Mouse (Mus musculus): ENCODE measurements around the gene Srrt. TPM values are rescaled to one million over a fixed set of nuclear protein-coding genes. Genes with fewer than 3 reads are reported as not detected.

The Srrt gene
- polyA plus RNA-seq, 1 experiment: 121 TPM

GRCm38 (mm10) chr5:137346388-137346787, 38.9 kb upstream of the Srrt start:
- Histone ChIP-seq H3K36me3 (ENCODE audit: control insufficient read depth, insufficient read depth, low read length, poor library complexity, severe bottlenecking) (no peaks in the 10 kb centered on the region), H3K4me3 (ENCODE audit: low read depth, low read length) (no peak overlapping the region), H3K9me3 (replicated peaks; ENCODE audit: control insufficient read depth, insufficient read depth, low read length, poor library complexity, severe bottlenecking) (no peaks in the 10 kb centered on the region), H3K27ac (ENCODE audit: insufficient read depth, low read length) (no peak overlapping the region), H3K9ac (ENCODE audit: low read depth, poor library complexity, severe bottlenecking) (no peak overlapping the region), H3K27me3 (ENCODE audit: control insufficient read depth, insufficient read depth, low read length, poor library complexity, severe bottlenecking) (no peaks in the 10 kb centered on the region), H3K4me1 (ENCODE audit: control insufficient read depth, insufficient read depth, low read length) (no peaks in the 10 kb centered on the region)
- TF ChIP-seq EP300 (IDR thresholded peaks at IDR 0.05; ENCODE audit: insufficient read depth, low read depth, low read length) (no peak), CTCF (IDR thresholded peaks at IDR 0.05; ENCODE audit: low read depth, low read length) (no peak), POLR2A (IDR thresholded peaks at IDR 0.05; ENCODE audit: insufficient read depth, low read length) (no peak)

GRCm38 (mm10) chr5:137345821-137346220, 38.3 kb upstream of the Srrt start:
- Histone ChIP-seq H3K4me3 (ENCODE audit: low read depth, low read length) (no peak overlapping the region), H3K36me3 (ENCODE audit: control insufficient read depth, insufficient read depth, low read length, poor library complexity, severe bottlenecking) (no peaks in the 10 kb centered on the region), H3K4me1 (ENCODE audit: control insufficient read depth, insufficient read depth, low read length) (no peaks in the 10 kb centered on the region), H3K27ac (ENCODE audit: insufficient read depth, low read length) (no peak overlapping the region), H3K9ac (ENCODE audit: low read depth, poor library complexity, severe bottlenecking) (no peak overlapping the region), H3K27me3 (ENCODE audit: control insufficient read depth, insufficient read depth, low read length, poor library complexity, severe bottlenecking) (no peaks in the 10 kb centered on the region), H3K9me3 (replicated peaks; ENCODE audit: control insufficient read depth, insufficient read depth, low read length, poor library complexity, severe bottlenecking) (no peaks in the 10 kb centered on the region)
- no peak for TF ChIP-seq EP300 (IDR thresholded peaks at IDR 0.05; ENCODE audit: insufficient read depth, low read depth, low read length)
- no peak for TF ChIP-seq POLR2A (IDR thresholded peaks at IDR 0.05; ENCODE audit: insufficient read depth, low read length)
- no peak for TF ChIP-seq CTCF (IDR thresholded peaks at IDR 0.05; ENCODE audit: low read depth, low read length)

- no peak overlapping the region for H3K9ac ChIP-seq (ENCODE audit: low read depth, poor library complexity, severe bottlenecking)
- TF ChIP-seq EP300 (IDR thresholded peaks at IDR 0.05; ENCODE audit: insufficient read depth, low read depth, low read length) (no peak), POLR2A (IDR thresholded peaks at IDR 0.05; ENCODE audit: insufficient read depth, low read length) (no peak), CTCF (IDR thresholded peaks at IDR 0.05; ENCODE audit: low read depth, low read length) (no peak)
Measured at GRCm38 (mm10) chr5:137343869-137344268, 36.4 kb upstream of the Srrt start.

GRCm38 (mm10) chr5:137343412-137343811, 35.9 kb upstream of the Srrt start:
- no peaks in the 10 kb centered on the region for H3K36me3 ChIP-seq (ENCODE audit: control insufficient read depth, insufficient read depth, low read length, poor library complexity, severe bottlenecking)
- H3K27ac ChIP-seq (ENCODE audit: insufficient read depth, low read length): no peak overlapping the region
- TF ChIP-seq CTCF (IDR thresholded peaks at IDR 0.05; ENCODE audit: low read depth, low read length) (no peak), EP300 (IDR thresholded peaks at IDR 0.05; ENCODE audit: insufficient read depth, low read depth, low read length) (no peak), POLR2A (IDR thresholded peaks at IDR 0.05; ENCODE audit: insufficient read depth, low read length) (no peak)
- peaks cover 2% of the 10 kb centered on the region for H3K4me1 ChIP-seq (ENCODE audit: control insufficient read depth, insufficient read depth, low read length)
- no peak overlapping the region for H3K4me3 ChIP-seq (ENCODE audit: low read depth, low read length)
- H3K9me3 ChIP-seq (replicated peaks; ENCODE audit: control insufficient read depth, insufficient read depth, low read length, poor library complexity, severe bottlenecking): no peaks in the 10 kb centered on the region
- H3K9ac ChIP-seq (ENCODE audit: low read depth, poor library complexity, severe bottlenecking): no peak overlapping the region
- H3K27me3 ChIP-seq (ENCODE audit: control insufficient read depth, insufficient read depth, low read length, poor library complexity, severe bottlenecking): no peaks in the 10 kb centered on the region

More at GRCm38 (mm10) chr5:137343869-137344268, 36.4 kb upstream of the Srrt start:
- Histone ChIP-seq H3K9me3 (replicated peaks; ENCODE audit: control insufficient read depth, insufficient read depth, low read length, poor library complexity, severe bottlenecking) (no peaks in the 10 kb centered on the region), H3K36me3 (ENCODE audit: control insufficient read depth, insufficient read depth, low read length, poor library complexity, severe bottlenecking) (no peaks in the 10 kb centered on the region), H3K4me3 (ENCODE audit: low read depth, low read length) (no peak overlapping the region), H3K4me1 (ENCODE audit: control insufficient read depth, insufficient read depth, low read length) (peaks cover 2% of the 10 kb centered on the region), H3K27ac (ENCODE audit: insufficient read depth, low read length) (no peak overlapping the region), H3K27me3 (ENCODE audit: control insufficient read depth, insufficient read depth, low read length, poor library complexity, severe bottlenecking) (no peaks in the 10 kb centered on the region)

- H3K27ac ChIP-seq (ENCODE audit: insufficient read depth, low read length): no peak overlapping the region
- no peak overlapping the region for H3K9ac ChIP-seq (ENCODE audit: low read depth, poor library complexity, severe bottlenecking)
- H3K4me1 ChIP-seq (ENCODE audit: control insufficient read depth, insufficient read depth, low read length): peaks cover 2% of the 10 kb centered on the region
- H3K4me3 ChIP-seq (ENCODE audit: low read depth, low read length): no peak overlapping the region
- no peaks in the 10 kb centered on the region for H3K27me3 ChIP-seq (ENCODE audit: control insufficient read depth, insufficient read depth, low read length, poor library complexity, severe bottlenecking)
- TF ChIP-seq POLR2A (IDR thresholded peaks at IDR 0.05; ENCODE audit: insufficient read depth, low read length) (no peak), EP300 (IDR thresholded peaks at IDR 0.05; ENCODE audit: insufficient read depth, low read depth, low read length) (no peak), CTCF (IDR thresholded peaks at IDR 0.05; ENCODE audit: low read depth, low read length) (no peak)
- no peaks in the 10 kb centered on the region for H3K9me3 ChIP-seq (replicated peaks; ENCODE audit: control insufficient read depth, insufficient read depth, low read length, poor library complexity, severe bottlenecking)
- H3K36me3 ChIP-seq (ENCODE audit: control insufficient read depth, insufficient read depth, low read length, poor library complexity, severe bottlenecking): no peaks in the 10 kb centered on the region
Measured at GRCm38 (mm10) chr5:137342407-137343012, 35.0 kb upstream of the Srrt start.

- H3K36me3 ChIP-seq (ENCODE audit: control insufficient read depth, insufficient read depth, low read length, poor library complexity, severe bottlenecking): no peaks in the 10 kb centered on the region
- H3K27me3 ChIP-seq (ENCODE audit: control insufficient read depth, insufficient read depth, low read length, poor library complexity, severe bottlenecking): no peaks in the 10 kb centered on the region
- no peak for TF ChIP-seq CTCF (IDR thresholded peaks at IDR 0.05; ENCODE audit: low read depth, low read length)
- no peak for TF ChIP-seq EP300 (IDR thresholded peaks at IDR 0.05; ENCODE audit: insufficient read depth, low read depth, low read length)
- TF ChIP-seq POLR2A (IDR thresholded peaks at IDR 0.05; ENCODE audit: insufficient read depth, low read length): no peak
- no peak overlapping the region for H3K4me3 ChIP-seq (ENCODE audit: low read depth, low read length)
- no peak overlapping the region for H3K9ac ChIP-seq (ENCODE audit: low read depth, poor library complexity, severe bottlenecking)
- H3K27ac ChIP-seq (ENCODE audit: insufficient read depth, low read length): no peak overlapping the region
- H3K9me3 ChIP-seq (replicated peaks; ENCODE audit: control insufficient read depth, insufficient read depth, low read length, poor library complexity, severe bottlenecking): no peaks in the 10 kb centered on the region
- peaks cover 2% of the 10 kb centered on the region for H3K4me1 ChIP-seq (ENCODE audit: control insufficient read depth, insufficient read depth, low read length)
Measured at GRCm38 (mm10) chr5:137340222-137340621, 32.7 kb upstream of the Srrt start.

All from ES-Bruce4 (cell line).